Mouse (Mus musculus): ENCODE data around the gene Lxn.

Lxn gene

DNA sequence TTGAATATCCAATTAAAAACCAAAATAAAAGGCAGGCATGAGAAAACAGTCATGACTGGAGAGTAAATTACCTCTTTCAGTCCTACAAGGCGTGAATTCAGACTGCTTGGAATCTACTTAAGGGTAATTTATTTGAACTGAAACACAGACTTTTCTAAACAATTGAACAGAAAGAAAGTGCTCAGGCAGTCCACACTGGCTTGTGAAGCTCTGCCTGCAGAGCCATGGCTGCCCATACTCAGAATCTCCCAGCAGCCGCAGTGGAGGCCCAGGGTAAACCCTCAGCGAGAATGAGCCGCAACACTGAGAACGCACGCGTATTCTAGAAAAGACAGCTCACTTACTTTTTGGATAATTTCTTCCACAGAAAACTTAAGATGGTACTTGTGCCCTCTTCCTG lies 1.7 kb downstream of the Lxn start:
- DNase-seq (ENCODE audit: low spot score in 2 of 2), result no peak

DNA sequence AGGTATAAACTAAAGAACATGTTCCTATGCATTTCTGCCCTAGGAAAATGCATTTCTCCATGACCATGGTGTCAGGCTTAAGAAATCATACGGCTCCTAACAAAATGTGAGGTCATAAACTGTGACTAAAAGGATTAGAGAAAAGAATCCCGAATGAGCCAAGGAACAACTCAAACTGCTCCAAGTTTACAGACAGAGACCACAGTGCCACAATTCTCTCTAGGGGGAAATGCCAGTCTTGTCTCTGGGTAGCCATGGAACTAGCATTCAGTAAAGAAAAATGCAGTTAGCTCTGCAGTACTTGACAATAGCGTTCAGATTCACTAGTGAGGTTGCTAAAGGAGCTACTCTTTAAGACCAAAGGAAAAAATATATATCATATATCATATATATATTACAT lies 3.8 kb downstream of the Lxn start:
- DNase-seq (ENCODE audit: low spot score in 2 of 2), result no peak

DNA sequence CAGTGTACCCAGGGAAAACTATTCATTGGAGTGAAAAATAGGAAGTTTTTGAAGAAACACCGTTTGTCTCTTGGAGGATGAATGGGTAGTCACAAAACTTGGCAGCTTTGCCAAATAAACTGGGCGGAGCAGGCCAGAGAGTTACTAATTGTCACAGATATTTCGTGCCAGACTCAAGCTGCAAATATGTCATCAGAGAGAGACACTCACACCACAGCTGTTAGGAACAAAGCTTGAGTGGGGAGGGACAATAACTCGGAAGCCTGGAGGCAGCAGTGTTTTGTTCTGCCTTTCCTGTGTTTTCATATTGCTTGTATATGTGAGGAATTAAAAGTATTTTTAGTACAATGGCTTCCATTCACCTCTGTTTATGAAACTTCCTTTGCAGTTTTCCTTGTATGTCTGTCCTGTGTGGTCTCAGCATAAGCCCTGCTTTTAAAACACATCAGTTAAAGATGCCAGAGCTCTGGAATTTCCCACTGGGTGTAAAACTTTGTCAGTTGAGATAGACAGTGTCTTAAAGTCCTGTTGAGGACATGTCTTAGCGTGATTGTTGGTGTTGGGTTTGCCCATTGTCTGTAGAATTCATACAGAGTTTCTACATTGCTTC lies 13.0 kb downstream of the Lxn start:
- no peak for DNase-seq (ENCODE audit: low spot score in 2 of 2)

DNA sequence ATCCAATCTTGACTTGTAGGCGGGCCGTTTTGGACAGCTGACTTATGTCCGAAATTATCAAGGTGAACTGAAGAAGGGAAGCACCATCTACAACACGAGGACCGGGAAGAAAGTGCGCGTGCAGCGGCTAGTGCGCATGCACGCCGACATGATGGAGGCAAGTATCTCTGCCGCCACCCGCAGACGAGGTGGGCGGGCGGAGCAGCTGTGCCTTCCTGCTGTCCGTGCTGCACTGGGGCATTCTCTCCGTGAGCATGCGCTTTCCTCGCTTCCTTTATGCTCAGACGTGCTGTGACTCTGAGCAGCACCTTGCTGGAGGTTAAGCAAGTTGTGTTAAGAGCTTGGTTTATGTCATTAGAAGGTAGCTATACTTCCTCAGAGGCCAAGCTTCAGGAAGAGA lies 14.1 kb downstream of the Lxn start:
- no peak for DNase-seq (ENCODE audit: low spot score in 2 of 2)

DNA sequence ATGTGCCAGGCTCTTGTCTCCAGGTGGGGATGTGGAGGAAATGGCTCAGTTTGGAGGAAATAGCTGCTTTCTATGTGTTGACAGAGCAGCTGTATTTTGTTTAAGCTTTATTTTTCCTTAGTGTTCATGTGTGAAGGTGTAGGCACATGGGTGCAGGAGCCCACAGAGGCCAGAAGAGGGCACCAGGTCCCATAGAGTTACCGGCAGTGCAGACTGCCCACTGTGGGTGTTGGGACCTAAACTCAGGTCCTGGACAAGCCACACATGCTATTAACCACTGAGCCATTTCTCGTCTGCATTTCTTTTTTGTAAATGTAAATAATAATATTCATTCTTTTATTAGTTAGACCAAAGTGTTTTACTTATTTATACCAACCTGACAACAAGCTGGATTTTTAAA lies 16.6 kb downstream of the Lxn start:
- no peak for DNase-seq (ENCODE audit: low spot score in 2 of 2)

DNA sequence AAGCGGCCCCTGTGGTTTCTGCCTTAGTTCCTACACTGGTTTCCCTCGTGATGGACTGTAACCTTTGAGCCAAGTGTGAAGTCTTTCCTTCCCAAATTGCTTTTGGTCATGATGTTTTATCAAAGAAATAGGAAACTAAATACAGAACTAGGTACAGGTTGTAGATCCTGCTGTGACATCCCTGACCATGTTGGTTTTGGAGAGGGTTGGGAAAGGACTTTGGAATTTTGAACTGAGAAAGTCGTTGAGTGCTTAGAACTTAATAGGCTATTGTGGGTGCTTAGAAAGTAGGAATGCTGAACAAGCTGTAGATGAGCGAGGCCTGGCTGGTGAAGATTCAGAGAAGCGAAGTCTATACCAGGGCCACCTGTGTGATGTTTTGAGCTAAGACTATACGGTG lies 29.7 kb downstream of the Lxn start:
- DNase-seq (ENCODE audit: low spot score in 2 of 2), result no peak

DNA sequence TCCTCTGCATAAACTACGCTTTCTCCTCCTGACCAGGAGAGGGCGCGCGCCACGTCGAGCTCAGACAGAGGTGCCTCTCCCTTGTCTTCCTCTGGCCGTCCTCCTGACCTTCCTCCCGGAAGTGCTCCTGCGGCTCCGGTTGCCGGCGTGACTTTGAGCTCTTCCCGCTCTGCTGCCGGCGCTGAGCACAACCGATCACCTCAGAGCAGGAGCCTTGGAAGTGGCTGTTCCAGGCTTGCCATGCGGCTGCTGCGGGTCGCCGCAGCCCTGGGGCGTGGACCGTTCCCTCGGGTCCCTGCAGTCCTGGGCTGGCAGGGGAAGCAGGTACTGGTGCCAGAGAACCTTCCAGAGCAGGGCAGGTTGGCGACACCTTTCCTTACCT lies 33.7 kb downstream of the Lxn start, which contains the start of gene Gfm1:
Gene Gfm1, plus strand, starts transcription at position 98 of the 382 bp plus-strand sequence.
- DNase-seq (ENCODE audit: low spot score in 2 of 2), result peak; percentile 84 to 87

DNA sequence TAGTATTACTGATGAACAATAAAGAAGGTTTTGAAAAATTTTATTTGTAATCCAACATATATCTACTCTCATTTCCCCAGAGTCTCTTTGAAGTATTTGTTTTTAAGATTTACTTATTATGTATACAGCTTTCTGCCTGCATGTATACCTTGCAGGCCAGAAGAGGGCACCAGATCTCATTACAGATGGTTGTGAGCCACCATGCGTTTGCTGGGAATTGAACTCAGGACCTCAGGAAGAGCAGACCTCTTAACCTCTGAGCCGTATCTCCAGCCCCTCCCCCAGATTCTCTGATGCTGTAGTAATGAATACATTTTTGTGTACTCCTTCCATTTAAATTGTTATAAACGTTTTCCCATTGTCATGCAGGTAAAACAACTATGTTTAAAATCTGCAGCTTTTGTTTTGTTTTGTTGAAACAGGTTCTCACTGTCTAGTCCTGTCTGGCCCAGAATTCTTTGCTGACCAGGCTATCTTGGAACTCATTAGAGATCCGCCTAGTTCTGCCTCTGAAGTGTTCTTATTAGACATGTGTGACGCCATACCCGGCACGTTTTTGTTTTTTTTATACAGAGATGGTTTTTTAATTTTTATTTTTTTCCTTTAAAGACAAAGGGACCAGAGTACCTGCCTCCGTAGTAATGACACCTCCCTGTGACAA lies 34.3 kb downstream of the Lxn start:
- DNase-seq (ENCODE audit: low spot score in 2 of 2), result no peak
